ENCODE assay signal across 13 mouse cellular contexts in genomic region chr12:82387647-82388046, GRCm38 (mm10).
A peak's percentile ranks its signal among the peaks of the same experiment; 100 is the strongest.
DNase-seq lines count a peak whose midpoint lies in the region; ATAC-seq lines count a peak whose summit lies in the region.
"Had no signal": no experiment of that assay in that cellular context is flagged by ENCODE, and none has a peak within 500 bp of the region (broad histone marks: within the 10 kb centered on the region; RNA-seq: fewer than 3 reads in every experiment).

No protein-coding gene starts in this region.

- no peak for ATAC-seq in granulocyte monocyte progenitor cell, adult 5-6 weeks (replicated peaks; ENCODE audit: poor library complexity, severe bottlenecking)
- ATAC-seq in megakaryocyte progenitor cell, adult 5-6 weeks (replicated peaks; ENCODE audit: poor library complexity): no peak
- ATAC-seq: hindbrain, embryonic 16.5 days; liver, embryonic 12.5 days; midbrain, embryonic 16.5 days had no signal

- DNase-seq in frontal cortex, adult 2 months (ENCODE audit: extremely low spot score in 1 of 2, low spot score in 1 of 2): peak; percentile 64 to 78
- no peak for DNase-seq in frontal cortex, postnatal 14 days (ENCODE audit: low spot score in 2 of 2)
- peak; percentile 83 to 91 for DNase-seq in cerebellum, adult 18-20 months
- DNase-seq in layer of hippocampus, adult 18-20 months (ENCODE audit: low spot score in 2 of 2): peak; percentile 79 to 90
- peak; percentile 59 for DNase-seq in right cerebral cortex, postnatal 25 days
- DNase-seq in heart, postnatal 14 days: no peak
- DNase-seq: adrenal gland, postnatal 10 days; kidney, postnatal 25 days had no signal

- intact Hi-C loops in heart, postnatal 14 days (cut with DNase I): no loop called here

Comparison
In these comparisons a context has a peak if more than half of its experiments do, and no peak if none do; other contexts are left out.
1. DNase-seq: peak in frontal cortex, adult 2 months (2 of 2), cerebellum, adult 18-20 months (2 of 2), layer of hippocampus, adult 18-20 months (2 of 2) and right cerebral cortex, postnatal 25 days (single experiment); none in frontal cortex, postnatal 14 days (0 of 2) and heart, postnatal 14 days (0 of 2).